Mouse (Mus musculus) right cerebral cortex, adult 2 months (tissue): ENCODE results near the gene Dnmbp.

Experiments used
- DNase-seq, 2 experiments: peaks; one replicate each; pipeline ENCODE4 v3.0.0; 2021 to 2022; ENCODE audit warnings: low spot score in 2 of 2

Dnmbp gene

DNA sequence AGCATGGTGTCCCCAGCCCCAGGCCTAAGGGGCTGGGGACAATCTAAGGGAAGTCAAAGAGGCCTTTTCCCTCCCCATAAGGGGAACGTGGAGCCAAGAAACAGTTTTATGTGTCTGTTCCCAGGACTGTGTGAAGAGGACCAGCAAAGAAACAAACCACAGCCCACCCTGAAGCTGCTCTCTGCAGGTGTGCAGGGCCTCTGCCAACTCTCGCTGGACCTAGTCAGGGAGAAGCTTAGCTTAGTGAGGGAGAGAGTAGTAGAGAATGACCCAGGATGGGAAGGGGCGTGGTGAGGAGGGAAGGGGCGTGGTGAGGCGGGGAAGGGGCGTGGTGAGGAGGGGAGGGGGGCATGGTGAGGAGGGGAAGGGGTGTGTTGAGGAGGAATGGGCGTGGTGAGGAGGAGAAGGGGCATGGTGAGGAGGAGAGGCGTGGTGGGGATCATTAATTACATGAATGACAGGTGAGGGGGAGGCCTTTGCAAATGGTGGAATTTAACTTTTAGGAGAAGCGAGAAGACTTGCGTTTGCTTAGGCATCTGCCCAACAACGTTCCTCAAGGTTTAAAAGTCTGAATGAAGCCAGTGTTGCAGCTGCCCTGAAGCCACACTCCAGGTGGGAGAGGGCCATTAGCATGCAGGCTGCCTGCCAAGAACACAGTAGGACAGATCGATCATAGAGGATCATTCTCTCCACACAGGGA lies 9.3 kb upstream of the Dnmbp start:
- no peak for DNase-seq

- DNase-seq, result no peak
These were observed 4.6 kb upstream of the Dnmbp start for GRCm38 (mm10) chr19:43944566-43944965.

DNA sequence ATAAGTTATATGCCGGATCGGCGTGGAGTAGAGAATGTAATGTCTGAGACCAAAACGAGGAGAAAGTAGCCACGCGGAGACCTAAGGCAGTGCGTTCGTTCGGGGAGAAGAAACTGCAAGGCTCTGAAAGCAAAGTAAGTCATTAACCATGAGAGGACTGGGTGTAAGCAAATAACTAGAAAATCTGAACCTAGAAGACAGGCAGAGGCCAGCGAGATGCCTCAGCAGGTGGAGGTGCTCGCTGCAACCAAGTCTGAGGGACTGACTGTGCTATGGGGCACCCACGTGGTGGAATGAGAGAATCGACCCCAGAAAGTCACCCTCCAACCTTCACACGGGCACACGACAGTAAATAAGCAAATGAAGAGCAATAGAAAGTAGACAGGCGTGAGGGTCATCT lies 3.1 kb upstream of the Dnmbp start:
- DNase-seq, result no peak

DNA sequence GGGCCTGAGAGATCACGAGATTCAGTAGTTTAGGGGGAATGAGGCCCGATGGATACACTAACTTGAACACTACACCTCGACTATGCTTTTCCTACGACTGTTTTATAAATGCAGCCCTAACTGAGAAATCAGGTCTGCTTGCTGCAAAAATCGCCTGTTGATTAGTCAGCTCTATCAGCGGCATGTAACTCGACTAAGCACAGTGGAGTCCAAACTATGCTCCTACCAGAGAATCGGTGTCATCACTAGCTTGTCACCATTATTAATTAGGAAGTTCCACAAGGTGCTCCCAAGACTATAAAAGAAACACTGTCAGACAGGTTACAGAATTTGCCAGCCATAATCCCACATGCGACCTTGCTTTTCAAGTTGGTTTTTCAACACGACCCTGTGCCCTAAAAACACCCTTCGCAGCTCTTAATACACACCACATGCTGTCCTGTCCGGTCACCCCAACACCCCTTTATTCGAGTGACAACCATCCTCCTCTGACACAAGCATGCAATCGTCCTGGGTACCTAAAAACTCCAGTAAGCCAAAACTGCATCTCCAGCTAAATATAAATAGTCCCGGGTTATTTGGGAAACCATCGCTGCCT lies 721 bp downstream of the Dnmbp start:
- peak in 1 of 2 experiments; percentile 12 for DNase-seq

DNA sequence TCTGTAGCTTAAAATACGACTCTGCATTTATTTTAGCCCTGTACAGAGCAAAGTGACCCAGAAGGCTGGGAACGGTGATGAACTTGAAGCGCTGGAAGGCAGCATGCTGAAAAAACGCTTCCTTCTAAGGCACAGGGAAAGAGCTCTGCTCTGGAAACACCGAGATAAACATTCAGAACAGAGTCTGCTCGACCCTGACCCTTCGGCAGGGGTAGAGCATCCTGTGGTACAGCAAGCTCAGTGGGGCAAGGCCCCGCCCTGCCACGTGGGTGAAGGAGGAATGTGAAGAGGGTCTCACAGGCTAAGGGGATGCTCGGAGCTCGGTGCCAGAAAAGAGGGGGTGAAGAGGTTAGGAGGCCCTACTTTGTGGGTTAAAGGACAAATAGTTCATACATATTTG lies 1.6 kb downstream of the Dnmbp start:
- DNase-seq, result no peak

DNA sequence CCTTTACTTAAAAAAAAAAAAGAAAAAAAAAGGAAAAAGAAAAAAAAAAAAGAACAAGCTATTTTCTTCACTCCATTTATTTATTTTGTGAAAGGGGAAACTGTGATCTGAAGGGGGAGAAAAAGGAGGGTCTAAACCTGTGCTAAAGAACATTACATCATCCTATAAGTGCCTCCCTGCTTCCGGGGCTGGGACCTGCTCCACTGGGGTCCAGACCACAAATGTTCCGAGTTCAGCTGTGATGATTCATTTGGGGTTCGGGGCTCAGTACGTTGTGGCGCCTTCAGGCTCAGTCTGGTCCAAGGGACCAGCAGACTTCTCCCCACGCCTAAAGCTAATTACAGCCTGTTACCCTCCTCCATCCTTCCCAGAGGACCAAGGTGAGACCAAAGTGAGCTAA lies 9.1 kb downstream of the Dnmbp start:
- DNase-seq, result no peak

- DNase-seq, result no peak
These were observed 9.6 kb downstream of the Dnmbp start for GRCm38 (mm10) chr19:43930366-43930765.

DNA sequence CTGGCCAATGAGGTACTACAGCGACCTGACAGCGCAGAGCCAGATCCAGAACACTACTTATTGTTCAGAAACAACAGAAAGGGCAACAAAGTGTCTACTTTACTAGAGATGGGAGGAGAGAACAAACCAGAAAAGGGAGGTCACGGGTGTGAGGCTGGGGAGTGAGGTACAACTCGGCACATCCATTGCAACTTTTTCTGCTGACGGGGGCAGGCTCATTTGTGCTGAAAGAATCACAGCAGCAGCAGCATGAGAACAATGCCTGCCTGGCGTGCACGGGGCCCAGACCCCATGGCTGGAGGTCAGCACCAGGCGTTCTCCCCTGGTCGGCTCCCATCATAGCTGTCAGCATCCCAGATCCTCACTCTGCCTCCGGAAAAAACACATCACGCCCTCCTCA lies 10.1 kb downstream of the Dnmbp start:
- no peak for DNase-seq

- DNase-seq, result peak in 1 of 2 experiments; percentile 23
These were observed 12.0 kb downstream of the Dnmbp start for GRCm38 (mm10) chr19:43927967-43928366.

DNA sequence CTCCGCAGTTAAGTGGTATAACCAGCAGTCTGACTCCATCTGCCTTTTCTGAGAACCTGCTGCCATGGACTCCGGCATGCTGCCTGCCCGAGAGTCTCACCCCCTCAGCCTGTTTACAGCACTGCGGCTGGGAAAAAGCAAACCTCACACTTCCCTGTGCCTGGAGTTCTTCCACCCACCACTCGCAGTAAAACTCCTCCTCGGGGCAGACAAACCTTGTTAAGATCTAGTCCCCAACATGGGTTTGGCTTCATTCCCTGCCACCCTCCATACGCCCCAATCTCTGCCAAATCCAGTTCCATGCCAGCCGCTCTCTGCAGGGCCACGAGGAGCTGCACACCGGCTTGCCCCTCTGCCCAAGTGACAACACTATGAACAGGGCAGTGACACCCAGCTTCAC lies 12.9 kb downstream of the Dnmbp start:
- DNase-seq, result peak; percentile 47 to 58

GRCm38 (mm10) chr19:43926141-43926987 lies 13.6 kb downstream of the Dnmbp start:
- no peak for DNase-seq

DNA sequence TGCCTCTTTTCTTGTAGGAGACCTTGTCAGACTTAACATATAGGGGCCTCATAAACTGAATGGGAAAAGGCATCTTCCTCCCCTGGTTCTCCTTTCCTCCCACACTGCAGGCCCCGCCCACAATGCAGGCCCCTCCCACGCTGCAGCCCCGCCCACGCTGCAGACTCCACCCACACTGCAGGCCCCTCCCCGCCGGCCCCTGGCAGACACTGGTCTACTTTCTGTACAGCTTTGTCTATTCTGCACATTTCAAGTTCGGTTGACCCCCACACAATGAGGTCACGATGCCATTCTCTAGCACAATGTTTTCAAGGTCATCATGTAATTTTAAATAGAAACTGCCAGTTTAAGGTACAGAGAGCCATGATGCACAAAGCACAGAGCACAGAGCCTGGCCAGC lies 15.6 kb downstream of the Dnmbp start:
- no peak for DNase-seq

- DNase-seq, result no peak
These were observed 17.0 kb downstream of the Dnmbp start for GRCm38 (mm10) chr19:43922963-43923362.

GRCm38 (mm10) chr19:43921410-43921809 lies 18.6 kb downstream of the Dnmbp start:
- DNase-seq, result no peak

GRCm38 (mm10) chr19:43920453-43921300 lies 19.3 kb downstream of the Dnmbp start:
- no peak for DNase-seq

DNA sequence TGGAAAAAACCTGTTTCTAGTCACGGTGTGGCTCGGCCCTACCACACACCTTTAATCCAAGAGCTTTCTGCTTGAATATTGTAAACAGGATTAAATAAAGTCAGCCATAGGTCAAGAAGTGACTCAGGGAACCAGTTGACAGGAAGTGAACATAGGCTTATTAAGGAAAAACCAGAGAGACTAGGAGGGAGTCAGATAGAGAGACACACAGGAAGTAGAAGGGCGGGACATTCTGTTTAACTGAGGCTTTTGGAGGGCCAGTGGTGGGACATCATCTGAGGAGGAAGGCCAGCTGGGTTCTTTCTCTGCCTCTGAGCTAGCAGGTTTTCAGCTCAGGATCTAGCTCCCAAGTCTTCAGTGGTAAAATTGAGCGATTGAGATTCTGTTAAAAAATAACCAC lies 20.1 kb downstream of the Dnmbp start:
- no peak for DNase-seq

- DNase-seq, result no peak
These were observed 21.2 kb downstream of the Dnmbp start for GRCm38 (mm10) chr19:43918834-43919233.

GRCm38 (mm10) chr19:43917763-43918162 lies 22.2 kb downstream of the Dnmbp start:
- no peak for DNase-seq

- DNase-seq, result no peak
These were observed 22.6 kb downstream of the Dnmbp start for GRCm38 (mm10) chr19:43917406-43917691.

DNA sequence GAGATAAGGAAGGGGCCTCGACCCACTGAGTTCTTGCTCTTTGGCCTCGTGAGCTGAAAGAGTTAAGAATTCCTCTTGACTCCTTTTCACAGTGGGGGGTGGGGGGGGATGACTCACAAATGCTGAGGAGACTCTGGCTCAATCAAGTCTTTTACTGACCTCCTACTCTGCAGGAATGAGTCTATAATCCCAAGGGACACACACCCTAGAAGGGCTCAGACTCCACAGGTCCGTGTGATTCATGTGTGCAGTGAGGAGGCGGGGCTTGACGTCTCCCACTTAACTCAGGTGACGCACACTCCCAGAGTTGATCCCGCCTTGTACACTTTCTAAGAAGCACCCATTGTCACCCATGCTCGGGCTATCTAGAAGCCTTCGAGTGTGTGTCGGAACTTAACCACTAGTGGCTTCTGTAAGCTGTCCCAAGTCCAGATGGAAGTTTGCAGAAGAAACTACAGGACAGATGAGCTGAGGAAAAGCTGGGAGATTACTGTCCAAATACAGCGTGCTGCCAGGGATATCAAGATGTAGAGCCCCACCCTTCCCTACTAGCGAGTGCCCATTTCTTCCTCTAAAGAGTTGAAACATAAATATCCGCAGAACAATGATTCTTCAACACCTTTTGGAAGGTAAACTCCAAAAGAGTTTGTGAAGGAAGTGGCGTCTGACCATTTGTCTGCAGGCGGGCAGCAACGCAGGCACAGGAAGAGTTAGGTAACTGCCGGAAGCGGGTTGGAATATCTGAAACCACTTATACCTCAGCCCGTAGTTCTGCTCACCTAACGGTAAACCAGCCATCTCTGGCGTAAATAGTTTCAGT lies 23.2 kb downstream of the Dnmbp start:
- DNase-seq, result no peak

- no peak for DNase-seq
These were observed 24.6 kb downstream of the Dnmbp start for GRCm38 (mm10) chr19:43915431-43915830.
